Mouse (Mus musculus) small intestine, adult 2 months (tissue): ENCODE data around the gene Tctn1. TPM values are rescaled to one million over a fixed set of nuclear protein-coding genes. Genes with fewer than 3 reads are reported as not detected.
"Not testable (repeated sequence)": the region's sequence is repeated elsewhere in the genome, so short reads cannot be mapped to it uniquely, and the experiment has no call there.

Experiments used
- H3K27ac ChIP-seq: fragments of 200-500 bp; 2 replicates; pipeline ENCODE4 v1.5.1; 2012; ENCODE audit warnings: low read depth, low read length, control low read depth, inconsistent platforms; ENCODE audit not compliant: insufficient read depth
- H3K27me3 ChIP-seq: fragments of 200-500 bp; 2 replicates; pipeline ENCODE4 v1.6.1; 2012; ENCODE audit warnings: mild to moderate bottlenecking, moderate library complexity, low read length, inconsistent platforms; ENCODE audit not compliant: control insufficient read depth, insufficient read depth
- H3K36me3 ChIP-seq: fragments of 200-500 bp; 2 replicates; pipeline ENCODE4 v1.6.1; 2012; ENCODE audit warnings: mild to moderate bottlenecking, low read length, control low read depth, inconsistent platforms; ENCODE audit not compliant: control insufficient read depth, insufficient read depth
- H3K4me1 ChIP-seq: fragments of 200-500 bp; 2 replicates; pipeline ENCODE4 v1.6.1; 2012; ENCODE audit warnings: low read length, inconsistent platforms, mixed read lengths; ENCODE audit not compliant: control insufficient read depth, insufficient read depth, insufficient read length
- H3K4me3 ChIP-seq: fragments of 200-500 bp; 2 replicates; pipeline ENCODE4 v1.5.1; 2012; ENCODE audit warnings: low read depth, mild to moderate bottlenecking, control low read depth, inconsistent platforms, low read length, moderate library complexity
- CTCF ChIP-seq: fragments of 200-500 bp; IDR thresholded peaks from 2 replicates; pipeline ENCODE4 v1.5.1; 2012; ENCODE audit warnings: low read depth, mild to moderate bottlenecking, control low read depth, inconsistent platforms, low read length, moderate library complexity, mixed read lengths; ENCODE audit not compliant: insufficient replicate concordance, insufficient read length; ENCODE audit errors: extremely low read depth
- POLR2A ChIP-seq: fragments of 200-500 bp; IDR thresholded peaks from 2 replicates; pipeline ENCODE4 v1.6.1; 2012; ENCODE audit warnings: low read depth, mild to moderate bottlenecking, control low read depth, inconsistent platforms, low read length, moderate library complexity
- WGBS: fragments of 180-500 bp; shearing (Covaris S2); methylation state at CpG from one replicate; pipeline ENCODE4 v1.1.7; 2018; 5-methylcytosine and 5-hydroxymethylcytosine counted together
- polyA plus RNA-seq: library from polyadenylated mRNA; depleted of rRNA; stranded (reverse); fragments of >200 nt; gene quantifications from 2 replicates; pipeline ENCODE4 v1.2.3, GENCODE M21; 2012

The Tctn1 gene
- polyA plus RNA-seq, 1 experiment: 12.5 TPM

DNA sequence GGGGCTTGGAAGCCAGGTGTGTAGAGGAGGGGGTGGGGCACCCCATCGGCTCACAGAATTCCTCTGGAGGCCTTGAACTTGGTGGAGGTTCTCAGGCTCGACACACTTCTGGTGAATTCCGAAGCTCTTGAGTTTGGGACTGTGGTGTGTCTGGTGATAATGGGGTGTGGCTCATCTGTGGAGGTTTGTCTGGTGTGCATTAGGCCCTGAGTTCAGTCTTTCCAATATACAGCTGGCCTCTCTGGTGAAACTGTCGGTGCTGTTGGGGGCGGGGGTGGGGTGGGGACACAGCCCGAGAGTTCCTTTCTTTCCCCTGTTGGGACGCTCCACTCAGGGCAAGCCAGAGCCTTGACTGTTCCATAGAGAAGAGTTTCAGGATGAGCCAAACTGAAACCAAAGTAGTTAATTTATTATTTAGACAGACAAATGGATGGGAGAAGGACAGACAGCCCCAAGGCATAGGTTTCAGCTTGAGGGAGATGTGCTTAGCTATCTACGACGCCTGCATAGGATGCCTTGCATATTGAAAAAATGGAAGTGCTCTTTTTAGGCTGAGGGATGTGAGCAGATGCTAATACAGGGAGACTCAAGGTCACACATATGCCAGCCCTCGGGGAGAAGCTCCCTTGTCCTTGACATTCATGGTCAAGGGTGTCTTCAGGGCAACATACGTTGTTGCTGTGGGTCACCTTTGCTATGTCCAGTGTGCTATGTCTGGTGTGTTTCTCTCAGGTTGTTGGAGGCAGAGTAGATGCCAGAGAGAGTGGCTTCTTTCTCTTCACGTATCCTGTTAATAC is 46.0 kb downstream of the Tctn1 start:
- TF ChIP-seq CTCF: no peak
- TF ChIP-seq POLR2A: no peak
- 76% methylated on average over 12 of the region's 12 CpGs for WGBS

DNA sequence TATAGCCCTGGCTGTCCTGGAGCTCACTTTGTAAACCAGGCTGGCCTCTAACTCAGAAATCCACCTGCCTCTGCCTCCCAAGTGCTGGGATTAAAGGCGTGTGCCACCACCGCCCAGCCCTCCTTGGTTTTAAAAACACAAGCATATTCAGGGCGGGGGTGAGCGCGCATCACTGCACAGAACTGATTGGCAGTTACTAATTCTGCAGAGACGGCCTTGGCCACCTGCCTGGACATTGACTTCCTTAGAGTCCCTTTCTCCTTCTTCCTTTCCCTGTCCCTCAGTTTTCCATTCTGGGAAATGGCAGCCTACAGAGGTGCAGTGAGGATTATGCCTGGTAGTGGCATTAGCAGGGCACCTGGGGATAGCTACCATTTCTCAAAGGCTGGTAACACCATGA is 46.6 kb downstream of the Tctn1 start:
- Histone ChIP-seq H3K4me1 (no peaks in the 10 kb centered on the region; the same call in none of the 2 replicates), H3K27ac (0 out of 2 replicates have a peak overlapping the region, but pooled peaks have one; percentile 8), H3K4me3 (no peak overlapping the region), H3K36me3 (no peaks in the 10 kb centered on the region), H3K27me3 (no peaks in the 10 kb centered on the region)
- 80% methylated on average over 6 of the region's 6 CpGs for WGBS
- TF ChIP-seq POLR2A (no peak), CTCF (no peak)

More for the DNA sequence above, 46.0 kb downstream of the Tctn1 start:
- H3K4me3 ChIP-seq: no peak overlapping the region
- no peaks in the 10 kb centered on the region for H3K27me3 ChIP-seq
- no peaks in the 10 kb centered on the region for H3K36me3 ChIP-seq
- H3K4me1 ChIP-seq: no peaks in the 10 kb centered on the region; the same call in none of the 2 replicates
- H3K27ac ChIP-seq: peak overlapping the region; percentile 27; the same call in 1 of the 2 replicates

DNA sequence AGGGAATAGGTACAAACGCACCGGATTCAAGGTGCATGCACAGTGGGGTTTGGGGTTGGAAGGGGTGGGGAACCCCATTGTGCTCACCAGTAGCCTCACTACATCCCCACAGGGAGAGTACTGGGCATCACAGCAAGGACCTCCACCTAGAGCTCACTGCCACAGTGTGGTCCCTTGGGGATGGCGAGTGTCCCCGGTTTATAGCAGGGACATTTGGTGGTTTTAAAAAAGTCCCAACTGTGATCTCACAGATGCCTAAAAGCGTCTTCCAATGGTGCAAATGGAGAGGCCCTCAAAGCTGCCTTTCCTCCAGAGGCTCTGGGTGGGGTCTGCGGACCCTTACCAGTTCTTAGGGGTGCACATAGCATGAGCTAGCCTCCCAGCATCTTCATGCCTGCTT is 50.4 kb downstream of the Tctn1 start:
- Histone ChIP-seq H3K36me3 (no peaks in the 10 kb centered on the region), H3K4me1 (no peaks in the 10 kb centered on the region; the same call in 1 of the 2 replicates), H3K27ac (no peak overlapping the region), H3K27me3 (no peaks in the 10 kb centered on the region; the same call in 1 of the 2 replicates), H3K4me3 (no peak overlapping the region)
- no peak for TF ChIP-seq POLR2A
- TF ChIP-seq CTCF: no peak
- 86% methylated on average over 6 of the region's 6 CpGs for WGBS

DNA sequence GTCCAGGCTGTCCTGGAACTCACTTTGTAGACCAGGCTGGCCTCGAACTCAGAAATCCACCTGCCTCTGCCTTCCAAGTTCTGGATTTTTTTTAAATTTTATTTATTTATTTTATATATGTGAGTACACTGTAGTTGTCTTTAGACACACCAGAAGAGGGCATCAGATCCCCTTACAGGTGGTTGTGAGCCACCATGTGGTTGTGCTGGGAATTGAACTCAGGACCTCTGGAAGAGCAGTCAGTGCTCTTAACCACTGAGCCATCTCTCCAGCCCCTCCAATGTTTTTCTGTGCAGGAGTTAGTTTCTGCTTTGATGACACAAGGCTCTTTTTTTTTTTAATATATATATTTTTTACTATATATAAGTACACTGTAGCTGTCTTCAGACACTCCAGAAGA is 51.4 kb downstream of the Tctn1 start:
- H3K36me3 ChIP-seq, H3K27me3 ChIP-seq, H3K27ac ChIP-seq, H3K4me3 ChIP-seq, H3K4me1 ChIP-seq: not testable (repeated sequence)
- 97% methylated on average over 1 of the region's 1 CpGs for WGBS

DNA sequence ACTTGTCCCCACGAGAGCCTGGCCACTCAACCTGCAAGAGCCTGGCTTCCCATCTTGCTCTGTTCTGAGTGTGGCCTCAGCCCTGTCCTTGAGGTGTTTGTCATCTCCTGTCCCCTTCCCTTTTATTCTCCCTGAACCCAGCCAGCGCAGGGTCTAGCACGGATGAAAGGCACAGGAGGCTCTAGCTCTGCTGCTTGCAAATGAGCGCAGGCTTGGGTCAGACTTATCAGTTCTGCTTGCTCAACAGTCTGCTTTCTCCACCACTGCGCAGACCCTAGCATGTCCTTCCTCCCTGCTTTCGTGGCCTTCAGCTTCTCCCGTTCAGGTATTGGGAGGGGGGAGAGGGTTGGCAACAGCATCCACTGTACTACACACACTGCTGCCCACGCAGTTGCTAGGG is 52.1 kb downstream of the Tctn1 start:
- TF ChIP-seq CTCF (no peak), POLR2A (no peak)
- Histone ChIP-seq H3K36me3 (no peaks in the 10 kb centered on the region), H3K4me3 (peak overlapping the region; percentile 22), H3K27ac (no peak overlapping the region), H3K27me3 (no peaks in the 10 kb centered on the region; the same call in 1 of the 2 replicates), H3K4me1 (no peaks in the 10 kb centered on the region)
- WGBS: 68% methylated on average over 8 of the region's 8 CpGs

DNA sequence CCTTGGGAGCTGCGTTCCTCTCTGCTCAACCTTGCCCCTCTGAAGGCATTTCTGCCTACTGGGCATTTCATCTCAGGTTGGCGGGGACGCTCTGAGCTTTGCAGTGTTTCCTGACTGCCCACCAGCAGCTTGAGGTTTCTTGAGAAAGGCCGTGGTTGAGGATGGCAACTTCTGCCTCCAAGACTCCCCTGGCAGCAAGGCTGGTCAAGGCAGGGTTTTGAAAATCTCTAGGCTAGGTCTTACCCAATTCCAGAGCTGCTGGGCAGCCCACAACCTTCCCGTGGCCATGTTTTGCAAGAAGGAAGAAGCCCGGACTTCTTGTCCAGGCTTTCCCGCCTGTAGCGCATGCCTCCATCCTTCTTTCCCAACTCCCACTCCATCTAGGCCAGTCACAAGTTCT is 53.4 kb downstream of the Tctn1 start:
- H3K27ac ChIP-seq: no peak overlapping the region
- TF ChIP-seq CTCF (no peak), POLR2A (no peak)
- no peaks in the 10 kb centered on the region for H3K4me1 ChIP-seq
- no peaks in the 10 kb centered on the region for H3K36me3 ChIP-seq
- H3K4me3 ChIP-seq: peak overlapping the region; percentile 47
- H3K27me3 ChIP-seq: no peaks in the 10 kb centered on the region; the same call in 1 of the 2 replicates
- WGBS: 86% methylated on average over 8 of the region's 8 CpGs

DNA sequence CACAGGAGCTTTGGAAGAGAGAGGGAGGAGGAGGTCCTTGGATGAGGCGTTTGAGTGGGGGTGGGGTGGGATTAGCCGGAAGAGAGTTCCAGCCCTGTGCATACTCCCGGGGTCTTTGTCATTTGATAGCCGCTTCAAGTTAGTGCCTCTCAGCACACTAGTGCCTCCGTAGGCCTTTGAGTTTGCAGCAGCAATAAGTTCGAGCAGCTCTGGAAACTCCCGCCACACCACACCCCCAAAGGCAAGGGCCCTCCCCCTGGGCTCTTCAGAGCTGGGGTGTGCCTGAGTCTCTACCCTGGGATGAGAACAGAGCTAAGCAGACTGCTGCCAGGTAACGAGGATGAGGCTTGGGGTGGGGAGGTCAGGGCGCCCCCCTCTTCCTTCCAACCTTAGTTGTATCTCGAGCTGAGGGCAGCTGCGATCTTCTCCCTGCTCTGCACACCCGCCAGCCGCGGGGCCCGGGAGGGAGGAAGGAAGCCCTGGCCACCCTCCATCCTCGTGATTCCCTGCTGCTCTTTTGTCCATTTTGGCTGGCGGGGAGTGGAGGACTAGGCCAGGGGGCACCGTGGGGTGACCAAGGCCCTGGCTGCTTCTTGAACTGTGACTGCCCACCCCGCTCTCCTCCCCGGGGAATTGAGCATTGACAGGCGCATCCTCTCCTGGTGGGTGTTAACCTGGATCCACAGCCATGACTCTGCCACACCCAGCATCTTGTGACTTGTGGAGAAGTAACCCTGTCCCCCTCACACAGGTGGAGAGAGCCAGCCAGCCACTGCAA is 54.5 kb downstream of the Tctn1 start:
- H3K27ac ChIP-seq: peak overlapping the region; percentile 60; the same call in 1 of the 2 replicates
- no peaks in the 10 kb centered on the region for H3K4me1 ChIP-seq
- no peaks in the 10 kb centered on the region for H3K36me3 ChIP-seq
- H3K4me3 ChIP-seq: peak overlapping the region; percentile 66
- WGBS: 11% methylated on average over 21 of the region's 21 CpGs
- TF ChIP-seq CTCF (no peak), POLR2A (no peak)
- no peaks in the 10 kb centered on the region; the same call in 1 of the 2 replicates for H3K27me3 ChIP-seq
